Mouse (Mus musculus) stomach, postnatal 0 days (tissue): Measurements from ENCODE around the gene Nacc1.

ENCODE experiments used
- CTCF ChIP-seq: IDR thresholded peaks from 2 replicates; pipeline ENCODE4 v1.5.1; 2016; ENCODE audit warnings: antibody characterized with exemption, low read depth, mild to moderate bottlenecking, moderate library complexity
- EP300 ChIP-seq: optimal IDR thresholded peaks from 2 replicates; pipeline ENCODE3; 2016; ENCODE audit warnings: antibody characterized with exemption

DNA sequence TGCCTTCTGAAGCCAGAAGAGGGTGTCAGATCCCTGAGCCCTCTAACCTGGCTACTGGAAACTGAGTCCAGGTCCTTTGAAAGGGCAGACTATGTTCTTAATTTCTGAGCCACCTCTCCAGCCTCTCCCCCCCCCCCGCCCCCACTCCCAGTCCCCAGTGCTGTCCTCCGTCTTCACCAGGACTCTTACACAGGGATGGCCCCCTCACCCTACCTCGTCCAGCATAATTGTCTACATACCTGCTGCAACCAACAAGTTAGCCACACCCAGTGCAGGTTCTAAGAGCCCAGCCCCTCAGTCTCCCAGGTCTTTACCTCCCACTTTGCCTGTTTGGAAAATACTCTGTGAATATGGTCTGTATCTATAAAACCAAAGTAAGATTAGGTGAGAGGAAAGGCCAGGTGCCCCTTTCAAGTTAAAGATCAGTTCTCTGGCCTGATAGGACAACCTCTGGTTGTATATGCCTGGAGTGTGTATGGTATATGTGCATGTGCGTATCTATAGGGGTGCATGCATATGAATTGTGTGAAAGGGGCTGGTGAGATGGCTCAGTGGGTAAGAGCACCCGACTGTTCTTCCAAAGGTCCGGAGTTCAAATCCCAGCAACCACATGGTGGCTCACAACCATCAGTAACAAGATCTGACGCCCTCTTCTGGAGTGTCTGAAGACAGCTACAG, 46.9 kb downstream of the Nacc1 start:
- TF ChIP-seq CTCF (peak; percentile 27; the same call in 1 of the 2 replicates), EP300 (no peak)
